Mouse (Mus musculus) frontal cortex, adult 2 months (tissue): ENCODE data around the gene Gm49387. TPM values are rescaled to one million over a fixed set of nuclear protein-coding genes. Genes with fewer than 3 reads are reported as not detected.
"Not testable (repeated sequence)": the region's sequence is repeated elsewhere in the genome, so short reads cannot be mapped to it uniquely, and the experiment has no call there.

Experiments used
- DNase-seq, 2 experiments: peaks; one replicate each; pipeline ENCODE4 v3.0.0; 2022; ENCODE audit warnings: low spot score in 1 of 2; ENCODE audit errors: extremely low spot score in 1 of 2
- polyA plus RNA-seq: library from polyadenylated mRNA; depleted of rRNA; stranded (reverse); fragments of >200 nt; gene quantifications from 2 replicates; pipeline ENCODE4 v1.2.3, GENCODE M21; 2012

Gene Gm49387
- polyA plus RNA-seq, 1 experiment = not detected

DNA sequence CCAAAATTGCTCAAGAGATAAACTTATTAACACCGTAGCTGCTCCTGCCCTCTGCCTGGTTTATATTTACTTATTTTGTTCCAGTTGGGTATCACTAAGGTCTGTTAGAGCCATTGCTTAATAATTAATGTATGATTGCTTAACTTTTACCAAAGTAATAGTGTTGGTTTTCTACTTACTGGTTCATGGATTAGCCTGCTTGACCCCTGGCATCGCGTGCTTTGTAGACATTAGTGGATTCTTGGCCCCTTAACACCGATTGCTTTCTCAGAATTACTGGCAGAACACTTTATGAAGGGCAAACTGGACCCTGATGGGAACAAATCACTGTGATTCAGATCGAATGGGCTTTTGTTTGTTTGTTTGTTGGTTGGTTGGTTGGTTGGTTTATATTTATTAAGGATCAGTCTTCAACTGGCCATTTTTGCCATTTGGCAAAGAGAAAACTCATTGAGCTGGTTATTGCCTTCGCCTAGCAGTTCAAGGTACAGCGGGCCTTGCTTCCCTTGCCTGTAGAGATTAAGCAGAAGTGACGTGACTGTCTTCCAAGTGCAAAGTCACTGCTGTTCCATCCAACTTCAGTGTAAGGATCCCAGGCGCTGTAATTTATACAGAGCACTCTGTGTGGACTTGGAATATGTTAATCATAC is 953 bp upstream of the Gm49387 start:
- DNase-seq = no peak

DNA sequence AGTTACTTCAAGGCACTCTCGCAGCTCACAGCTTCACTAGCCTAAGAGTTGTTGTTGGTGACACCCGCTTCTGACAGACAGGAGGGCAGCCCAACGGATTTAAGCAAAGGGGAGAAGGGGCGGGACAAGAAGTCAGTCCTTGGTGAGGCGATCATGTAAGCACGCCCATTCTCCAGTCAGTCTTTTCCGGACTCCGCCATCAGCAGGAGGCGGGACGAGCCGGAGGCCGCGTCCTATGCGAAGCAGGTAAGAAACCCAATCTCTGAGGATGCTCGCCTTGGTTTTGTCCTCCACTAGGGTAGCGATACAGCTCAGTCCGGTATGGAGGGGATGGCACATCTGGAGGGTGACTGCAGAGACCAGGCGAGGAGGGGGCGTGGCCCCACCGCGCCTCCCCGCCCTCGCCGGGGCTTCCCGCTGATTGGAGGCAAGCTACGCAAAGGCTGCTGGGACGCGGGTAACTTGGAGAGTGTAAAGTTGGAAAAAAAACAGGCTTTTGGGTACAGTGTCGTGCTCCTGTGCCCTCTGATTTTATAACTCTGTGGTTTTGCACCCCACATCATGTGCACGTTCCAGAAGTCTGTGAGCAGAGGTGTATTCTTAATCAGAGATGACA is 320 bp upstream of the Gm49387 start, which contains the start of the genes Btd and Hacl1:
TSS of gene Btd (plus strand) at position 139 of the 616 bp plus-strand sequence.
TSS of gene Hacl1 (minus strand) at position 397 of the 616 bp plus-strand sequence.
- DNase-seq = peak; percentile 81 to 88

DNA sequence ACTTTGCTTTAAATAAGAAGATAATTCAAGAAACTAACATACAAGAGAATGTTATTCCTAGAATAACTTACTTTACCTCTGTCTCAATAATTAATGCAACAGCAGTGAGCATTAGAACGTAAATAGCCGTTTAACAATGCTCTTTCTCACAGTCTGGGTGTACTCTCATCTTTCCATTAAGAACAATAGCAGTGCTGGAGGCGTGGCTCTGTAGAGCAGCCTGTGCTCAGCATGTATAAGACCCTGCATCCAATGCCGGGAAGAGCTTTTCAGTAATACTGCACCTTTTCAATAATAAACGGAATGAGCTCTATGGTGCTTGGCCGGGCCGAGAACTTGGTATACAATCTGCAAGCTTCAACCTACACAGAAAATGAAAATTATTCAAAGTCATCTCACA is 10.0 kb downstream of the Gm49387 start:
- DNase-seq = no peak

- peak; percentile 68 to 78 for DNase-seq
These were observed 17.9 kb downstream of the Gm49387 start for GRCm38 (mm10) chr14:31622748-31623147.

GRCm38 (mm10) chr14:31620591-31621223 is 20.0 kb downstream of the Gm49387 start:
- DNase-seq = peak in 1 of 2 experiments; percentile 14

DNA sequence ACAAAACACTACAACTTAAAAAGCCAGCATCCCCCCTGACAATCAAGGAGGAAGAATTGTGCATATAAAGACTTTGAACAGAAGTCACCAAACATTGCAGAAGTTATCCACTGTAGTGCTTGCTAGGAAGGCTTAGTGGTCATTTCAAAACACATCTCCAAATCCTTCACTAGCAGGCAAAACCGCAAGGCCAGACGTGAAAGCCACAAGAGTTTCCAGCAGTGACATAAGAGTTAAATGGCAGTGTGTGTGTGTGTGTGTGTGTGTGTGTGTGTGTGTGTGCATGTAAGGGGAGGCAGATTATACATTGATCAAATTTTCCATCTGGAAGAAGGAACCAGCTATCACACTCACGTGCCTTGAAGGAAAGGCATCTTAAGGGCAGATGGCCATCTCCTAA is 22.7 kb downstream of the Gm49387 start:
- no peak for DNase-seq

- peak; percentile 22 to 39 for DNase-seq
These were observed 23.5 kb downstream of the Gm49387 start for GRCm38 (mm10) chr14:31617204-31617603.

DNA sequence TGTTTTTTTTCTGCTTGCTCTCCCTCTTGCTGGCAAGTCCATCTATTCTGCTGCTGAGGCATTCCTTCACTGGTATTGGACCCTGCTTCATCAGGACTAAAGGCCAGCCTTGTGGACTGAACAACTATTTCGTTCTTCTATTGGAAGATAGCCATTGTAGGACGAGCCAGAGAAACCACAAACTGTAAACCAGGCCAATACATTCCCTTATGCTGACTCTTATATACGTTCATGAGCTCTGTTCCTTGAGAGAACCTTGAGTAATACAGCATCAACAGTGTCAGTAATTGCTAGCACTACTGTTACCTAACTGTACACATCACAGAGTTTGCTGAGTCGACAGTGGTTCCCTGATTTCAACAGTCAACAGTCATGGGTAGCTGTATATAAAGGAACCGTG is 27.0 kb downstream of the Gm49387 start:
- no peak for DNase-seq

DNA sequence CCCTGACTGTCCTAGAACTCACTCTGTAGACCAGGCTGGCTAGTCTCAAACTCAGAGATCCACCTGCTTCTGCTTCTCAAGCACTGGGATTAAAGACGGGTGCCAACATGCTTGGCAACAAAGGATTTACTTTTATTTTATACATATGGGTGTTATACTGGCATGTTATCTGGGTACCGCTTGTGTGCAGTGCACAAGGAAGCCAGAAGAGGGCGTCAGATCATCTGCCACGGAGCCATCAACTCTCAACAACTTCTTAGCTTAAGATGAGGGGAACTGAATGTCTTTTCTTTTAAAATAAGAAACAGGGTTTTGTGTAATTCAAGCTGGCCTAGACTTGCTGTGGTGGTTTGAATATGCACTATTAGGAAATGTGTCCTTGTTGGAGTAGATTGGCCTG is 28.7 kb downstream of the Gm49387 start:
- no peak for DNase-seq

DNA sequence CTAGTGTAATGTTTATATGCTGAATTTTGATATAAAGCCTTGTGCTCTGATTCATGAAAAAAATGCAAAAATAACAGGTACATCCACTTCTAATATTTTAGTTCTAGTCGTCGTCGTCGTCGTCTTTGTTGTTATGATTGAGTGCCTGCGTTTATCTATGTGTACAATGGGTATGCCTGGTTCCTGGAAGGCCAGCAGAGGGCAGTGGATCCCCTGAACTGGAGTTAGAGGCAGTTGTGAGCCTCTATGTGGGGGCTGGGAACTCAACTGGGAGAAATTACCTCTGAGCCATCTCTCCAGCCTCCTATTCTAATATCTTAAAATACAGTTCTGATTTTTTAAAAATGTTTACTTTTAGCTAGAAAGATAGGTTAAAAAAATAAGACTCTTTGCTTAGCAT is 35.2 kb downstream of the Gm49387 start:
- no peak for DNase-seq

- peak in 1 of 2 experiments; percentile 47 for DNase-seq
These were observed 35.8 kb downstream of the Gm49387 start for GRCm38 (mm10) chr14:31604916-31605315.

- not testable (repeated sequence) for DNase-seq
These were observed 38.1 kb downstream of the Gm49387 start for GRCm38 (mm10) chr14:31602616-31602979.

DNA sequence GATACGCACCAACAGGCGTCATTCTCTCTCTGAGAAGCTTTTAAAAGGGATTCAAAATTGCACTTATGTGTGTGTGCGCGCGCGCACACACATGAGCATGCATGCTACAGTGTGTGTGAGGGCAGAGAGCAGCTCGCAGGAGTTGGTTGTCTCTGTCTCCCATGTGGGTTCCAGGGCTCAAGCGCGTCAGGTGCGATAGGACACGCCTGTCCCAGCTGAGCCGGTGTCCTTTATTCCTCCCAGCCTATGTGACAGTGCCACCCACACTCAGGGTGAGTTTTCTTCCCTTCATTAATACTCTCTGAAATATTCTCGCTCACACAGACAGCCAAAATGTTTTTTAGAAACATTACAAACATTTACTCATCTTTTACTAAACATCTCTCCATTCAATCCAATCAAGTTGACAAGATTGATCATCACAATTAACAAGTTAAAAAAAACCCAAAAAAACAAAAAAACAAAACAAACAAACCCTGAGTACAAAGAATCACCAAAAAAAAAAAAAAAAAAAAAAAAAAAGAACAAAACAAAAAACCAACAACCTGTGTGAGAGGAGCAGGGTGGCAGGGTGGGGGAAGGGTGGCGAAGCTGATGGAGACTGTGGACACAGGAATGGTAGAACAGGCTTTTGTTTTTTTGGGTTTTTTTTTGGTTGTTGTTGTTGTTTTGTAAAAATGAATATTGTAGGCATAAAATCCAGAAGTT is 38.6 kb downstream of the Gm49387 start:
- no peak for DNase-seq

DNA sequence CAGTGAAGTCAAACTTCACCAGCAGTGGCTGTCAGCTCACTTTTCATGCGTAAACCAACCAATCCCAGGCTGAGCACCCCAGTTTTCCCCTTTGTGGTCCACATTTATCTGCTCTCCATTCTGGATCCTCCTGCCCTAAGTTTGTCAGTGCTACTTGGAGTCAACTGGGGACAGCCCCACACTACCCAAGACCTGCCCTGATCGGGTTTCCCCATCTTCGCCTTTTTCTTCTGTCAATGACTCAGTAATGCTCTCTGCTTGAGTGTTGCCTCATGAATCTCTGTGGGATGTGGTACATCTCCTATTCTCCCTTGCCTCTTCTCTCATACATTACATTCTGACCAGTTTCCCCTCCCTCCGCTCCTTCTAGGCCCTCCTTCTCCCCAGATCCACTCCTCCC is 43.2 kb downstream of the Gm49387 start:
- DNase-seq = no peak

DNA sequence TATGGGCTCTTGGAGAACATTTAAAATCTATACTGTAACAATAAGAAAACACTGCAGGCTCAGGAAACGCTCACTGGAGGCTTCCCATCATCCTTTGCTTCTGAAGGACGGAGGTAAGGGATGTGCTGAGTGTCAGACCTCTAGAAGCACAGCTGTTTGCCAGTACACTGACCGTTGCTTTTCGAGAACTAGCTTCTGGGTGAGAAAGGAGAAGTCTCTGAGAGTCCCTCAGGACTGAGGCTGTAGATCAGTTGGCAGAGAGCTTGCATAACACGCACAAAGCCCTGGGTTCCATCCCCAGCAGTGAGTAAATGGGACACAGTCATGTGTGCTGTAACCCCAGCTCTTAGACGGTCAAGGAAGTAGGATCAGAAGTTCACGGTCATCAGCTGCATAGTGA is 44.3 kb downstream of the Gm49387 start:
- no peak for DNase-seq

GRCm38 (mm10) chr14:31594693-31595092 is 46.0 kb downstream of the Gm49387 start:
- no peak for DNase-seq

GRCm38 (mm10) chr14:31593036-31593435 is 47.6 kb downstream of the Gm49387 start:
- DNase-seq = no peak

GRCm38 (mm10) chr14:31591243-31591642 is 49.4 kb downstream of the Gm49387 start, which contains the start of gene Colq:
Gene Colq (minus strand): TSS chr14:31591343.
- DNase-seq = no peak

DNA sequence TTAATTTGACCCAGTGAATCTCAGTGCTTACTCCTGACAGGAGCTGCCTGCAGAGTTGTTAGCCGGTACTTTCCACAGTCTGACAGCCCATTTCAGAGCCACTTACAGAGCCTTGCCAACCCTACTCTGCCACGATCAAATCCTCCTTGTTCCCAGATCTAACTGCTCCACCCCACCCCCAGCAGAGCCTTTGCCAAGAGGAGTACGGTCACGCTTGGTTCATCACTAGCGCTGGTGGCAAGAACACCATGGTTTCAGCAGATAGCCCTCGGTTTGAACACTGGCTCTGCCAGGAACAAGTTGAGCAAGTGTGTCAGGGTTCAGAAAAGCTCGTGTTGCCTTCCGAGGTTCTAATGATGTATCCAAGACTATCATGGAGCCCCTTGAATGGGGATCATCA is 54.2 kb downstream of the Gm49387 start:
- DNase-seq = no peak

- DNase-seq = no peak
These were observed 57.6 kb downstream of the Gm49387 start for GRCm38 (mm10) chr14:31583082-31583481.
